Mouse (Mus musculus): ENCODE measurements at regions not wholly inside any gene's neighbourhood (a gene's known extent, or its start where the extent isn't known, plus 50 kb on each side); places are given as distances from the start of the nearest gene placed in this dataset.

- ATAC-seq (ENCODE audit: low read depth) = no peak
- 75% methylated on average over 1 of the region's 1 CpGs for WGBS
- no peaks in the 10 kb centered on the region for H3K27me3 ChIP-seq (ENCODE audit: control insufficient read depth, insufficient read depth, low read length)
- H3K4me1 ChIP-seq (ENCODE audit: control insufficient read depth, insufficient read depth, low read length) = no peaks in the 10 kb centered on the region
- H3K36me3 ChIP-seq (ENCODE audit: control insufficient read depth, insufficient read depth, low read length) = no peaks in the 10 kb centered on the region
- H3K9me3 ChIP-seq (ENCODE audit: control insufficient read depth, low read length) = no peaks in the 10 kb centered on the region
- no peak overlapping the region for H3K9ac ChIP-seq (replicated peaks; ENCODE audit: low read depth, low read length)
- no peak overlapping the region for H3K27ac ChIP-seq (ENCODE audit: low read depth, low read length)
- H3K4me2 ChIP-seq (ENCODE audit: low read depth, low read length) = no peak overlapping the region
- no peak overlapping the region for H3K4me3 ChIP-seq (ENCODE audit: low read depth, low read length)
These were observed 107.4 kb upstream of the Bcl6 start for GRCm38 (mm10) chr16:24096076-24096475.

- Histone ChIP-seq H3K27ac (ENCODE audit: low read depth, low read length) (no peak overlapping the region), H3K4me1 (ENCODE audit: control insufficient read depth, insufficient read depth, low read length) (no peaks in the 10 kb centered on the region), H3K9ac (replicated peaks; ENCODE audit: low read depth, low read length) (no peak overlapping the region), H3K27me3 (ENCODE audit: control insufficient read depth, insufficient read depth, low read length) (no peaks in the 10 kb centered on the region), H3K4me2 (ENCODE audit: low read depth, low read length) (no peak overlapping the region), H3K36me3 (ENCODE audit: control insufficient read depth, insufficient read depth, low read length) (no peaks in the 10 kb centered on the region), H3K9me3 (ENCODE audit: control insufficient read depth, low read length) (no peaks in the 10 kb centered on the region), H3K4me3 (ENCODE audit: low read depth, low read length) (no peak overlapping the region)
- 88% methylated on average over 4 of the region's 4 CpGs for WGBS
- ATAC-seq (ENCODE audit: low read depth) = no peak
These were observed 107.0 kb upstream of the Bcl6 start for GRCm38 (mm10) chr16:24095630-24096029.

DNA sequence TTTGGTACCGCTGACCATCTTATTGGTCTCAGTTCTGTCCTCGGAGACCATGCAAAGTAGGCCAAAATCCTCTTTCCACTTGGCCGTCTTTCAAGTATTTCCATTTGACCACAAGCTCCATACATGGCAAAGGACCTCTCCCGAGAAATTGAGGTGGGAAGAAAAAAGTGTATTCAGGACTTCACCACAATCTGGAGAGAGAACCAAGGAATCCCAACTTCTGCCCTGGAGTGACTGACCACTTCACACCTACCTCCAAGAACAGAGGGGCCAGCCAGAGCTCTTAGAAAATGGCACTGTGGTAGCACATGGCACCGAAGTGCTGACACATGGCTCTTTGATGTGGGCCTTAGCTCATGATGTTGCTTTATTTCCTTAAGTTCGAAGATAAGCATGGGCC lies 105.9 kb upstream of the Bcl6 start:
- H3K4me1 ChIP-seq (ENCODE audit: control insufficient read depth, insufficient read depth, low read length) = no peaks in the 10 kb centered on the region
- H3K27ac ChIP-seq (ENCODE audit: low read depth, low read length) = no peak overlapping the region
- no peaks in the 10 kb centered on the region for H3K36me3 ChIP-seq (ENCODE audit: control insufficient read depth, insufficient read depth, low read length)
- H3K4me3 ChIP-seq (ENCODE audit: low read depth, low read length) = no peak overlapping the region
- H3K9ac ChIP-seq (replicated peaks; ENCODE audit: low read depth, low read length) = no peak overlapping the region
- WGBS = 90% methylated on average over 6 of the region's 6 CpGs
- no peaks in the 10 kb centered on the region for H3K27me3 ChIP-seq (ENCODE audit: control insufficient read depth, insufficient read depth, low read length)
- ATAC-seq (ENCODE audit: low read depth) = no peak
- H3K4me2 ChIP-seq (ENCODE audit: low read depth, low read length) = no peak overlapping the region
- no peaks in the 10 kb centered on the region for H3K9me3 ChIP-seq (ENCODE audit: control insufficient read depth, low read length)

DNA sequence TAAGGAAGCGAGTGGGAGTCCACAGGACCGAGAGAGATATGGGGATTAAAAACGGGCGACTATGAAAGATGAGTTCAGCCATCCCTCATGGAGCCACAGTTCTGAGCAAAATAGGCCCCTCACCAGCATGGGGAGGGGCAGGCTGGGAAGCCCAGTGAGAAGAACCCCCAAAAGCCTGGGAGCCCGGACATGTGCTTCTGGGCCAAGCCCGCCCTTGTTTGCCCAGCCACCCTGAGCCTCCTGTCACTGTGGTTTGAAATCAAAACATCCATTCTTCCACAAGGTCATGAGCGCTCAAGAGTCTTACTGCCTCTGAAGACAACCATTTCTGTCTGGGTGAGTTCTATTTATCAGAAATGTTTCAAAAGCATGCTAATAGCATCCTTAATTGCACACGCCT lies 105.0 kb upstream of the Bcl6 start:
- Histone ChIP-seq H3K27ac (ENCODE audit: low read depth, low read length) (no peak overlapping the region), H3K4me1 (ENCODE audit: control insufficient read depth, insufficient read depth, low read length) (no peaks in the 10 kb centered on the region), H3K4me2 (ENCODE audit: low read depth, low read length) (no peak overlapping the region), H3K4me3 (ENCODE audit: low read depth, low read length) (no peak overlapping the region), H3K36me3 (ENCODE audit: control insufficient read depth, insufficient read depth, low read length) (no peaks in the 10 kb centered on the region), H3K27me3 (ENCODE audit: control insufficient read depth, insufficient read depth, low read length) (no peaks in the 10 kb centered on the region), H3K9me3 (ENCODE audit: control insufficient read depth, low read length) (no peaks in the 10 kb centered on the region), H3K9ac (replicated peaks; ENCODE audit: low read depth, low read length) (no peak overlapping the region)
- no peak for ATAC-seq (ENCODE audit: low read depth)
- WGBS = 93% methylated on average over 8 of the region's 8 CpGs

GRCm38 (mm10) chr16:24092616-24093525 lies 104.2 kb upstream of the Bcl6 start:
- no peaks in the 10 kb centered on the region for H3K36me3 ChIP-seq (ENCODE audit: control insufficient read depth, insufficient read depth, low read length)
- H3K27me3 ChIP-seq (ENCODE audit: control insufficient read depth, insufficient read depth, low read length) = no peaks in the 10 kb centered on the region
- no peak overlapping the region for H3K27ac ChIP-seq (ENCODE audit: low read depth, low read length)
- ATAC-seq (ENCODE audit: low read depth) = no peak
- no peak overlapping the region for H3K4me2 ChIP-seq (ENCODE audit: low read depth, low read length)
- no peaks in the 10 kb centered on the region for H3K4me1 ChIP-seq (ENCODE audit: control insufficient read depth, insufficient read depth, low read length)
- no peaks in the 10 kb centered on the region for H3K9me3 ChIP-seq (ENCODE audit: control insufficient read depth, low read length)
- H3K9ac ChIP-seq (replicated peaks; ENCODE audit: low read depth, low read length) = no peak overlapping the region
- WGBS = 79% methylated on average over 5 of the region's 5 CpGs
- H3K4me3 ChIP-seq (ENCODE audit: low read depth, low read length) = no peak overlapping the region

DNA sequence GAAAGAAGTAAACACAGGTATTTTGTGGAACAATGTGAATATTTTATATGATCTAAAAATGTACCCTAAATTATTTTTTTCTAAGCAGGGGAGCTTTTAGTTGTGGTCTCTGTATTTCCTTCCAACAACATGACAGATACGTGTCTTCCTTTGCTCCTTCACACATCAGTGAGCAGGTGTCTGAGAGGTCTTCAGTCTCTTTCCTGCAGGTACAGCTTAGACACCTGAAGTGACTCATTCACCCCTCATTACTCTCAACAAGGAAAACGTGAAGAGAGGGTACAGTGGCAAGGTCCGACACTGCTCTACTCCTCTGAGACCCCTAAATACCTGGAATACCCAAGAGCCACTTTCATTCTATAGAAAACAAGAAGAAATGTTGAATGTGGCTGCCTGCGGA lies 103.5 kb upstream of the Bcl6 start:
- no peak overlapping the region for H3K9ac ChIP-seq (replicated peaks; ENCODE audit: low read depth, low read length)
- H3K36me3 ChIP-seq (ENCODE audit: control insufficient read depth, insufficient read depth, low read length) = no peaks in the 10 kb centered on the region
- 80% methylated on average over 4 of the region's 4 CpGs for WGBS
- H3K4me2 ChIP-seq (ENCODE audit: low read depth, low read length) = no peak overlapping the region
- H3K4me3 ChIP-seq (ENCODE audit: low read depth, low read length) = no peak overlapping the region
- no peak for ATAC-seq (ENCODE audit: low read depth)
- no peaks in the 10 kb centered on the region for H3K27me3 ChIP-seq (ENCODE audit: control insufficient read depth, insufficient read depth, low read length)
- H3K4me1 ChIP-seq (ENCODE audit: control insufficient read depth, insufficient read depth, low read length) = no peaks in the 10 kb centered on the region
- no peaks in the 10 kb centered on the region for H3K9me3 ChIP-seq (ENCODE audit: control insufficient read depth, low read length)
- H3K27ac ChIP-seq (ENCODE audit: low read depth, low read length) = no peak overlapping the region

DNA sequence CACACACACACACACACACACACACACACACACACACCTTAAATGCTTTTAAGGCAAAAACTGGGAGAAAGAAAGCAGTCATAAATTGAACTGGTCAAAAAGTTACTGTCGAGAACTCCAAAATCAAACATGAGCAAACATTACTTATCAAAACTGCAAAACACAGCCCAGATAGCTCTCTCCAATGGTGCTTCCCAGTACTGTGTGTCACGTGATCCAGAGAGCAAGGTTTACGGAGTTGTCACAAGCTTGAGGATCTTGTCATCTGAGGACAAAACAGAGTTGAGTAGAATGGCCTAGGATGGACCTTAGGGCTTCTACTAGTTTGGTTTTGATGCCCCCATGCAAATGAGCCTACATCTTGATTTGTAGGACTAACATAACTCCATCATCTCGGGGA lies 102.3 kb upstream of the Bcl6 start:
- H3K36me3 ChIP-seq (ENCODE audit: control insufficient read depth, insufficient read depth, low read length) = no peaks in the 10 kb centered on the region
- no peak overlapping the region for H3K4me3 ChIP-seq (ENCODE audit: low read depth, low read length)
- H3K9me3 ChIP-seq (ENCODE audit: control insufficient read depth, low read length) = no peaks in the 10 kb centered on the region
- no peak overlapping the region for H3K27ac ChIP-seq (ENCODE audit: low read depth, low read length)
- no peak for ATAC-seq (ENCODE audit: low read depth)
- WGBS = 94% methylated on average over 4 of the region's 4 CpGs
- H3K4me1 ChIP-seq (ENCODE audit: control insufficient read depth, insufficient read depth, low read length) = no peaks in the 10 kb centered on the region
- H3K27me3 ChIP-seq (ENCODE audit: control insufficient read depth, insufficient read depth, low read length) = no peaks in the 10 kb centered on the region
- H3K9ac ChIP-seq (replicated peaks; ENCODE audit: low read depth, low read length) = no peak overlapping the region
- H3K4me2 ChIP-seq (ENCODE audit: low read depth, low read length) = no peak overlapping the region

DNA sequence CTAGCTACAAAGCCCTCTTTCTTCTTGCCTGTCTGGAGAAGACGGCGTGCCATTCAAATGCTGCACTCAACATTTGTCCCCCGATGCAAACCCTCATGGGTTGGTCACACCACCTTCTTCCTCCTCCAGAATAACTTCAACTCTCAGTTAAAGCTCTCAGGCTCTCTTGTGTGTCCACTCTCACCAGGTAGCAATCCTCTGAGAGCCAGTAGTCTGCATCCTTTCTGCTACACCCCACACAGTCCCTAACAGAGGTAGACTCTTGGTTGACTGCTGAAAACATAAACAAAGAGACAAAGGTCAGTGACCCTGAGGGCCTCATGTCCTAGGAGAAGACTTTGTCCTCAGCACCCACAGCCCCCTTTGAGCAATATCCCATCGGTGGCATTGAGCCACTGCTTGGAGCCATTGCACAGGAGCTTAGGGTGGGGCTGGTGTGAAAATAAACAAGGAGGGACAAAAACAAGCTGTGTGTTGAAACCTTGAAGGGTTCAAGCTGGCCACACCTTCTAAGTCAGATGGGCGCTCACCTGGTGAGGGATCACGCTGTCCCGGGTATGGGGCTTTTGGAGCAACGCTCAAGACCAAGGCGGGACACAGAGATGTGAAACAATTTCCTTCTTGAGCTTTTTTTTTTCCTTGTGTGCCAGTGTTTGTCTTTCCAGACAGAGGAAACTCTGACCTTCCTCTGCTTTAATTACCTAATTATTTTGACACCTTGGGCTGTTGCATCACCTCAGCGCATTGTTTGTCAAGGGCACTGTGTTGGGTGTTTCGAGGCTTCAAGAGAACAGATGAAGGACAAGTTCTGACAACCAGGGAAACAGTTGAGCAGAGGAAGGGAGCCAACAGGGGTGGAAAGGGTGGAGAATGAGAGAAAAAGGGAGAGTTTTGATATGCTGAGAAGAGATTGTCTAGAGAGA lies 101.4 kb upstream of the Bcl6 start:
- no peaks in the 10 kb centered on the region for H3K4me1 ChIP-seq (ENCODE audit: control insufficient read depth, insufficient read depth, low read length)
- no peak overlapping the region for H3K9ac ChIP-seq (replicated peaks; ENCODE audit: low read depth, low read length)
- H3K36me3 ChIP-seq (ENCODE audit: control insufficient read depth, insufficient read depth, low read length) = no peaks in the 10 kb centered on the region
- no peaks in the 10 kb centered on the region for H3K27me3 ChIP-seq (ENCODE audit: control insufficient read depth, insufficient read depth, low read length)
- no peak overlapping the region for H3K4me2 ChIP-seq (ENCODE audit: low read depth, low read length)
- ATAC-seq (ENCODE audit: low read depth) = no peak
- H3K9me3 ChIP-seq (ENCODE audit: control insufficient read depth, low read length) = no peaks in the 10 kb centered on the region
- H3K27ac ChIP-seq (ENCODE audit: low read depth, low read length) = no peak overlapping the region
- WGBS = 92% methylated on average over 11 of the region's 11 CpGs
- H3K4me3 ChIP-seq (ENCODE audit: low read depth, low read length) = no peak overlapping the region

DNA sequence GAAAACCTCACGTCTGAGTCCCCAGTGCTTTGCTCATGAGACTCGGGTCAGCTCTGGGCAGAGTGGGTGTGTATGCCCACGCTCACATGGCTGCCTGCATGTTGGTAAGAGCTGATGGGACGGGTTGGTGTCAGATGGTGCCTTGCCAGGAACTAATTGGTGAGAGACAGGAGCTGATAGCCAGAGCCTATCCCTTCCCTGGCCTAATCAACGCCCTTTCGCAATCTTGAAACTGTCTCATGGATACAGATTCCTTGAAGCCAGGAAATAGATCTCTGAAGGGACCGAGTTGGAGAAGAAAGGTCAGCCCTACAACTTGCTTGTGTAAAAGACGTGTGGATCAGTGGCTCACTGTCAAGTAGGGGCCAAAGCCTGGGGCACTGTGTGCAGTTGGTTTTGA lies 95.3 kb upstream of the Bcl6 start:
- no peaks in the 10 kb centered on the region for H3K9me3 ChIP-seq (ENCODE audit: control insufficient read depth, low read length)
- H3K36me3 ChIP-seq (ENCODE audit: control insufficient read depth, insufficient read depth, low read length) = no peaks in the 10 kb centered on the region
- no peak overlapping the region for H3K9ac ChIP-seq (replicated peaks; ENCODE audit: low read depth, low read length)
- no peaks in the 10 kb centered on the region for H3K27me3 ChIP-seq (ENCODE audit: control insufficient read depth, insufficient read depth, low read length)
- no peak overlapping the region for H3K4me3 ChIP-seq (ENCODE audit: low read depth, low read length)
- no peak overlapping the region for H3K4me2 ChIP-seq (ENCODE audit: low read depth, low read length)
- no peaks in the 10 kb centered on the region for H3K4me1 ChIP-seq (ENCODE audit: control insufficient read depth, insufficient read depth, low read length)
- ATAC-seq (ENCODE audit: low read depth) = no peak
- H3K27ac ChIP-seq (ENCODE audit: low read depth, low read length) = no peak overlapping the region
- 85% methylated on average over 8 of the region's 8 CpGs for WGBS

All from neural tube, embryonic 14.5 days (tissue).